Mouse (Mus musculus) E14TG2a.4 (cell line): ENCODE data around the gene Prcd.
A peak's percentile ranks its signal among the peaks of the same experiment; 100 is the strongest.

Experiments
- H3K27me3 ChIP-seq: 2 replicates; pipeline ENCODE4 v1.6.1; 2014; ENCODE audit warnings: low read length, control low read depth; ENCODE audit not compliant: insufficient read depth
- H3K36me3 ChIP-seq: 2 replicates; pipeline ENCODE4 v1.6.1; 2014; ENCODE audit warnings: low read length, control low read depth; ENCODE audit not compliant: insufficient read depth
- H3K4me1 ChIP-seq: replicated peaks from 2 replicates; pipeline ENCODE4 v1.6.1; 2014; ENCODE audit warnings: low read depth, low read length, control low read depth
- H3K4me3 ChIP-seq: replicated peaks from 2 replicates; pipeline ENCODE4 v1.5.1; 2014; ENCODE audit warnings: mild to moderate bottlenecking, low read length
- H3K9me3 ChIP-seq: 2 replicates; pipeline ENCODE4 v1.6.1; 2014; ENCODE audit warnings: low read length, control low read depth
- CTCF ChIP-seq: conservative IDR thresholded peaks from 2 replicates; pipeline ENCODE4 v1.5.1; 2014; ENCODE audit warnings: low read length
- NANOG ChIP-seq: IDR thresholded peaks from 2 replicates; pipeline ENCODE4 v1.6.1; 2014; ENCODE audit warnings: borderline replicate concordance, low read length, mixed read lengths
- POU5F1 ChIP-seq: IDR thresholded peaks from 2 replicates; pipeline ENCODE4 v1.6.1; 2014; ENCODE audit warnings: low read length, borderline replicate concordance

The Prcd gene

GRCm38 (mm10) chr11:116668839-116669238 lies 15.5 kb downstream of the Prcd start:
- peaks cover 21% of the 10 kb centered on the region for H3K36me3 ChIP-seq
- no peaks in the 10 kb centered on the region for H3K9me3 ChIP-seq
- H3K27me3 ChIP-seq, result peaks cover 15% of the 10 kb centered on the region

GRCm38 (mm10) chr11:116669316-116669715 lies 16.0 kb downstream of the Prcd start:
- peaks cover 66% of the 10 kb centered on the region for H3K4me1 ChIP-seq
- H3K9me3 ChIP-seq, result no peaks in the 10 kb centered on the region
- H3K36me3 ChIP-seq, result peaks cover 26% of the 10 kb centered on the region
- TF ChIP-seq CTCF (no peak), POU5F1 (no peak), NANOG (no peak)
- H3K4me3 ChIP-seq, result no peak overlapping the region
- H3K27me3 ChIP-seq, result peaks cover 11% of the 10 kb centered on the region

More at GRCm38 (mm10) chr11:116668839-116669238, 15.5 kb downstream of the Prcd start:
- H3K4me3 ChIP-seq, result no peak overlapping the region
- peaks cover 66% of the 10 kb centered on the region for H3K4me1 ChIP-seq
- TF ChIP-seq CTCF (no peak), POU5F1 (no peak), NANOG (no peak)

DNA sequence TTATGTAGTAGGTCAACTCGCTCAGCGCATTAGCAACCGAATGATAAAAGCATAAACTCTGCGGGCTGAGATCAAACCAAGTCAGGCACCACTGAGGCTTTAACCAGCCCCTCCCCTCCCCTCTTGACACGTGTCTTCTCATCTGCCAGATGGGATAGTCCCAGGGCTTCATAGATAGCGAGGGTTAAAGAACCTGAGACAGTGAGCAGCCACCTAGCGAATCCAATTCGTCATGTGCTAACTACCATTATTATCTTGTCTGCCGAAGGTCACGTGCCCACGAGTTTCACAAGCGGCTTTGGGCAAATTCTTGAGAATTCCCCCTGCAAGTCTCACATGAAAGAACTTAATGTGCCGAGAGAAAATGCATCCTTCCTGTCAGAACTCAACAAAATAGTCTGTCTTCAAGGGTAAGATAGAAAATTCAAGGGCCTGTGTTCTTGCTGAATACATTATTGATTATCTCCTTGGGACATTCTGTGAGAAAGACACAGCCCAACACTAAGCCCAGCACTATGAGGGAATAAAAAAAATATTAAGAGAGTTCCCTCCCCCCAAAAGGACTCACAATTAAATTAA lies 16.5 kb downstream of the Prcd start:
- Histone ChIP-seq H3K4me1 (peaks cover 66% of the 10 kb centered on the region), H3K36me3 (peaks cover 31% of the 10 kb centered on the region), H3K9me3 (no peaks in the 10 kb centered on the region), H3K27me3 (peaks cover 11% of the 10 kb centered on the region), H3K4me3 (no peak overlapping the region)
- TF ChIP-seq POU5F1 (no peak), CTCF (no peak), NANOG (no peak)

DNA sequence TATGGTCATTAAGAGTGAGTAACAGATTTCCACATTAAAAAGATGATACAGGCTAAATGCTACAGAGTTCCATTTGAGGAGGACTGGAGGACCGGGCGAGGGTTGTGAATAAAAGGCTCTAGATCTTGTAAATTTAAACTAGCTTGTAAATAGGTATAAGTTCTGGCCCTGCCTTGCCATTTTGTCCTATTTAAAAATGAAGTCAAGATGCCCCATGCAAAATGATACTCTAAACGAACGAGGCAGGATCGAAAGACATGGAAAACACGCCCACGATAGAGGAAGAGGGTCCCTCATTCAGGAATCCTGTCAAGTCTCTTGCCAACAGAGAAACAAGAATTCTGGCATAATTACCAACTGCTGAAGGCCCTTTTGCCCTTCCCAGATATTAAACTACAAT lies 17.1 kb downstream of the Prcd start:
- H3K4me3 ChIP-seq, result 0 out of 2 replicates have a peak overlapping the region, but pooled peaks have one; percentile 99
- peaks cover 36% of the 10 kb centered on the region for H3K36me3 ChIP-seq
- no peaks in the 10 kb centered on the region for H3K9me3 ChIP-seq
- H3K27me3 ChIP-seq, result peaks cover 11% of the 10 kb centered on the region
- TF ChIP-seq POU5F1 (no peak), CTCF (no peak), NANOG (no peak)
- peaks cover 66% of the 10 kb centered on the region for H3K4me1 ChIP-seq

- H3K4me3 ChIP-seq, result peak overlapping the region; percentile 99
- peaks cover 66% of the 10 kb centered on the region for H3K4me1 ChIP-seq
- TF ChIP-seq CTCF (peak; percentile 71), NANOG (no peak)
- H3K27me3 ChIP-seq, result peaks cover 8% of the 10 kb centered on the region; the same call in 1 of the 2 replicates
- no peaks in the 10 kb centered on the region for H3K9me3 ChIP-seq
- peaks cover 45% of the 10 kb centered on the region for H3K36me3 ChIP-seq
These were observed 17.9 kb downstream of the Prcd start for GRCm38 (mm10) chr11:116671112-116671844.

DNA sequence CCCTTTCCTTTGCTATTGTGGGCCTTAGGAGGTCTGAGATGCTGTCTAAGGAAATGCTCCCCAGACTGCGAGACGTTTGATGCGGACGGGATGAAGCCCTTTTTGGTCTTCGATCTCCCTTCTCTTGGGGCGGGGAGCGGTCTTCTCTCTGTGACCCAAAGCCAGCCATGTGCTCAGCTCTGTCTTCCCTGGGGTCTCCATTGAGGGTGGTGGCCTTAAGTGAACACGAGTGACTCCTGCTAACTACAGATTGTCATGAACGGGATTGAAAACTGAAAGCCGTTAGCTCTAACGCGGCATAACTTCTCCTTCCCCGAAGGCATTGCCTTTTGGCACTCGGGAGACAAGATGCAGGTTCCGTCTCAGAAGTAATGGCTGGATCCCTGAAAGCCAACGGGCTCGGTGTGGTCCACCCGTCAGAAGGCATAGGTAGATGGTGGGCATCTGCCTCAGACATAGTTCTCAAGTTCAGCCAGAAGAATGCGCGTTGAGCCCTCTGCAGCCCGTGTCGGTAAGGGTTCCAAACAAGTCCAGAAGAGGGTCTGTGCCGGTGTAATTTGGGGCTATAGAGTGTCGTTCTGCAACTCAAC lies 18.6 kb downstream of the Prcd start:
- peak overlapping the region; percentile 99 for H3K4me3 ChIP-seq
- H3K4me1 ChIP-seq, result peaks cover 68% of the 10 kb centered on the region
- H3K9me3 ChIP-seq, result no peaks in the 10 kb centered on the region
- no peak for TF ChIP-seq POU5F1
- TF ChIP-seq NANOG, result no peak
- TF ChIP-seq CTCF, result no peak
- H3K36me3 ChIP-seq, result peaks cover 52% of the 10 kb centered on the region
- peaks cover 8% of the 10 kb centered on the region; the same call in 1 of the 2 replicates for H3K27me3 ChIP-seq

GRCm38 (mm10) chr11:116672595-116672994 lies 19.3 kb downstream of the Prcd start:
- Histone ChIP-seq H3K27me3 (peaks cover 8% of the 10 kb centered on the region; the same call in 1 of the 2 replicates), H3K36me3 (peaks cover 58% of the 10 kb centered on the region), H3K4me1 (peaks cover 73% of the 10 kb centered on the region), H3K4me3 (peak overlapping the region; percentile 99), H3K9me3 (no peaks in the 10 kb centered on the region)
- no peak for TF ChIP-seq CTCF
- no peak for TF ChIP-seq POU5F1
- TF ChIP-seq NANOG, result no peak

DNA sequence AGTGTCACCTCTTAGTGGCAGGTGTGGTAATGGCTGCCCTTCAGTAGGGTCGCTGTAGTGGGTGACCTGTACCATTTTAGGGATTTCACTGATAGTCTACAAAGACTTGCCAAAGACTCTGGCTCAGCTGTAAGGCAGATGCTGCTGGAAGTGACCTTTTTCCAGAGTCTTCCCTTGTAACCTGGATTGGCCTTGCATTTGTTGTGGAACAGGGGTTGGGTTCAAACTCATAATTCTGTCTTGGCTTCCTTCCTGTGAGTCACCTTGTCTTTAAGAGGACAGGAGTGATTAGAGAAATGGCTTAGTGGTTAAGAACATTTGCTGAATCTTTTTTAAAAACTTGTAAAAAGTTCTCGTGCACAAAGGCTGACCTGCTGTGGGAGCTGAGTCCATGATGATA lies 20.1 kb downstream of the Prcd start:
- Histone ChIP-seq H3K4me3 (peak overlapping the region; percentile 99), H3K9me3 (no peaks in the 10 kb centered on the region), H3K36me3 (peaks cover 67% of the 10 kb centered on the region), H3K27me3 (peaks cover 1% of the 10 kb centered on the region; the same call in 1 of the 2 replicates), H3K4me1 (peaks cover 73% of the 10 kb centered on the region)
- TF ChIP-seq POU5F1 (no peak), NANOG (no peak), CTCF (no peak)
